In genomic region chr10:14480928-14481327, GRCm38 (mm10) we compare ENCODE assay signal across 25 mouse cellular contexts.
DNase-seq lines count a peak whose midpoint lies in the region; ATAC-seq and TF ChIP-seq lines count a peak whose summit lies in the region.
"Had no signal": no experiment of that assay in that cellular context is flagged by ENCODE, and none has a peak within 500 bp of the region (broad histone marks: within the 10 kb centered on the region; RNA-seq: fewer than 3 reads in every experiment).

No protein-coding gene starts in this region.

- peak overlapping the region; percentile 31; the same call in 1 of the 2 replicates for H3K27ac ChIP-seq in gastrocnemius, adult 2 months
- no peak overlapping the region for H3K27ac ChIP-seq in limb, embryonic 13.5 days
- H3K27ac ChIP-seq in limb, embryonic 10.5 days = no peak overlapping the region
- H3K27ac ChIP-seq in limb, embryonic 15.5 days = peak overlapping the region; percentile 22; the same call in 1 of the 2 replicates
- H3K27ac ChIP-seq: heart, embryonic 15.5 days; layer of hippocampus, adult 2 months; liver, embryonic 13.5 days; macrophage; midbrain, embryonic 10.5 days had no signal

- no peak for DNase-seq in gastrocnemius, adult 2 months
- DNase-seq in gastrocnemius, adult 8-10 months (ENCODE audit: low spot score in 2 of 2) = no peak
- DNase-seq in limb, embryonic 10.5 days (ENCODE audit: low spot score) = no peak
- peak; percentile 13 to 44 for DNase-seq in left cerebral cortex, adult 18-20 months (ENCODE audit: low spot score in 2 of 2)
- no peak for DNase-seq in thymus, postnatal 36 days
- no peak for DNase-seq in yolk sac, embryonic 10.5 days (ENCODE audit: low spot score)
- DNase-seq: adrenal gland, postnatal 25 days; cerebellum, adult 11-12 months; cerebellum, postnatal 25 days; gastrocnemius, postnatal 10 days; heart, adult 11 months; kidney, adult 18-20 months; kidney, postnatal 14 days; liver, embryonic 13.5 days; lung, embryonic 14.5 days; retina, postnatal 1 day had no signal

- no peak overlapping the region for H3K4me2 ChIP-seq in limb, embryonic 13.5 days (replicated peaks)
- no peak overlapping the region for H3K4me2 ChIP-seq in limb, embryonic 15.5 days
- H3K4me2 ChIP-seq: heart, embryonic 15.5 days; liver, embryonic 13.5 days; lung, embryonic 14.5 days had no signal

- no peak overlapping the region for H3K9ac ChIP-seq in limb, embryonic 13.5 days
- no peak overlapping the region for H3K9ac ChIP-seq in limb, embryonic 15.5 days
- H3K9ac ChIP-seq: heart, embryonic 15.5 days; liver, embryonic 13.5 days; lung, embryonic 14.5 days had no signal

- peak; percentile 66; the same call in 1 of the 2 replicates for ATAC-seq in limb, embryonic 13.5 days (ENCODE audit: low FRiP score, low read depth)
- ATAC-seq in limb, embryonic 15.5 days (ENCODE audit: insufficient number of reproducible peaks, low FRiP score, low TSS enrichment, low read depth) = no peak
- ATAC-seq: forebrain, embryonic 14.5 days had no signal

- H3K9me3 ChIP-seq in limb, embryonic 13.5 days = no peaks in the 10 kb centered on the region
- H3K9me3 ChIP-seq in limb, embryonic 10.5 days (replicated peaks) = no peaks in the 10 kb centered on the region
- no peaks in the 10 kb centered on the region for H3K9me3 ChIP-seq in limb, embryonic 15.5 days
- H3K9me3 ChIP-seq: heart, embryonic 15.5 days; liver, embryonic 13.5 days; midbrain, embryonic 10.5 days had no signal

- intact Hi-C loops in gastrocnemius, adult 2 months (cut with DNase I) = no loop called here

- H3K4me3 ChIP-seq in gastrocnemius, adult 2 months = no peak overlapping the region
- no peak overlapping the region for H3K4me3 ChIP-seq in limb, embryonic 13.5 days
- H3K4me3 ChIP-seq in limb, embryonic 10.5 days = no peak overlapping the region
- no peak overlapping the region for H3K4me3 ChIP-seq in limb, embryonic 15.5 days
- H3K4me3 ChIP-seq: erythroblast, embryonic 14.5 days; heart, embryonic 15.5 days; layer of hippocampus, adult 2 months; liver, embryonic 13.5 days; midbrain, embryonic 10.5 days had no signal

- H3K27me3 ChIP-seq in limb, embryonic 13.5 days = no peaks in the 10 kb centered on the region
- H3K27me3 ChIP-seq in limb, embryonic 10.5 days (ENCODE audit: low read depth, poor library complexity, severe bottlenecking) = no peaks in the 10 kb centered on the region
- no peaks in the 10 kb centered on the region for H3K27me3 ChIP-seq in limb, embryonic 15.5 days
- H3K27me3 ChIP-seq: CH12.LX; heart, embryonic 15.5 days; liver, embryonic 13.5 days had no signal

- WGBS in limb, embryonic 13.5 days = 49% methylated on average over 5 of the region's 5 CpGs
- 60% methylated on average over 5 of the region's 5 CpGs for WGBS in limb, embryonic 10.5 days
- 37% methylated on average over 5 of the region's 5 CpGs for WGBS in limb, embryonic 15.5 days

- no peak for TF ChIP-seq CTCF in gastrocnemius, adult 2 months (IDR thresholded peaks at IDR 0.05)

- no peaks in the 10 kb centered on the region for H3K36me3 ChIP-seq in limb, embryonic 13.5 days
- no peaks in the 10 kb centered on the region for H3K36me3 ChIP-seq in limb, embryonic 10.5 days
- H3K36me3 ChIP-seq in limb, embryonic 15.5 days = no peaks in the 10 kb centered on the region
- H3K36me3 ChIP-seq: heart, embryonic 15.5 days; liver, embryonic 13.5 days; midbrain, embryonic 10.5 days had no signal

- peaks cover 9% of the 10 kb centered on the region; the same call in 1 of the 2 replicates for H3K4me1 ChIP-seq in limb, embryonic 13.5 days
- no peaks in the 10 kb centered on the region for H3K4me1 ChIP-seq in limb, embryonic 10.5 days
- H3K4me1 ChIP-seq in limb, embryonic 15.5 days = peaks cover 10% of the 10 kb centered on the region; the same call in 1 of the 2 replicates
- H3K4me1 ChIP-seq: heart, embryonic 15.5 days; liver, embryonic 13.5 days; midbrain, embryonic 10.5 days had no signal

Comparison
In these comparisons a context has a peak if more than half of its experiments do, and no peak if none do; other contexts are left out.
1. H3K27ac ChIP-seq: peak in gastrocnemius, adult 2 months (single experiment) and limb, embryonic 15.5 days (single experiment); none in limb, embryonic 13.5 days (single experiment) and limb, embryonic 10.5 days (single experiment).
2. DNase-seq: peak in left cerebral cortex, adult 18-20 months (2 of 2); none in gastrocnemius, adult 2 months (single experiment), gastrocnemius, adult 8-10 months (0 of 2), limb, embryonic 10.5 days (single experiment), thymus, postnatal 36 days (0 of 2) and yolk sac, embryonic 10.5 days (single experiment).